Mouse (Mus musculus) gastrocnemius, adult 18-20 months (tissue): ENCODE results near the gene Hmgcr. TPM values are rescaled to one million over a fixed set of nuclear protein-coding genes. Genes with fewer than 3 reads are reported as not detected.

ENCODE experiments used
- DNase-seq: peaks from one replicate; pipeline ENCODE4 v3.0.0; 2021; ENCODE audit warnings: low spot score
- long read RNA-seq, 2 experiments: library from polyadenylated mRNA; stranded (forward); transcript quantifications; one replicate each; pipeline ENCODE4 v2.0.0; 2021
- total RNA-seq, 2 experiments: library from RNA; stranded (reverse); gene quantifications; 2 replicates each; pipeline ENCODE4 v1.2.3; 2021

The Hmgcr gene
- total RNA-seq, result 1 to 10 TPM; 3.5 to 5.1 TPM
- long read RNA-seq, experiment 1, full-length matches to known transcripts, result 1 of 1 reads
- long read RNA-seq, experiment 1, partial matches to known transcripts, result 0 of 1 reads
- long read RNA-seq, experiment 1, other reads (novel, unspliced or antisense), result 0 of 1 reads
- long read RNA-seq, experiment 2, full-length matches to known transcripts, result 3 of 4 reads
- long read RNA-seq, experiment 2, partial matches to known transcripts, result 0 of 4 reads
- long read RNA-seq, experiment 2, other reads (novel, unspliced or antisense), result 1 of 4 reads

GRCm38 (mm10) chr13:96670406-96671077 lies at the start of gene Hmgcr:
TSS of gene Hmgcr (minus strand) at chr13:96670936.
- peak; percentile 97 for DNase-seq

- DNase-seq, result no peak
Measured at GRCm38 (mm10) chr13:96720003-96720402, 49.3 kb upstream of the Hmgcr start.

GRCm38 (mm10) chr13:96717821-96718220 lies 47.1 kb upstream of the Hmgcr start:
- DNase-seq, result no peak

GRCm38 (mm10) chr13:96716311-96716710 lies 45.6 kb upstream of the Hmgcr start:
- no peak for DNase-seq

GRCm38 (mm10) chr13:96709269-96710233 lies 38.8 kb upstream of the Hmgcr start:
- DNase-seq, result no peak

GRCm38 (mm10) chr13:96702567-96703278 lies 32.0 kb upstream of the Hmgcr start:
- no peak for DNase-seq

- DNase-seq, result no peak
Measured at GRCm38 (mm10) chr13:96697805-96698586, 27.3 kb upstream of the Hmgcr start.

GRCm38 (mm10) chr13:96695428-96695827 lies 24.7 kb upstream of the Hmgcr start:
- DNase-seq, result no peak

- DNase-seq, result no peak
Measured at GRCm38 (mm10) chr13:96689901-96690300, 19.2 kb upstream of the Hmgcr start.

GRCm38 (mm10) chr13:96687261-96687660 lies 16.5 kb upstream of the Hmgcr start:
- no peak for DNase-seq

- no peak for DNase-seq
Measured at GRCm38 (mm10) chr13:96684779-96685178, 14.0 kb upstream of the Hmgcr start.

- DNase-seq, result no peak
Measured at GRCm38 (mm10) chr13:96681088-96681620, 10.4 kb upstream of the Hmgcr start.

GRCm38 (mm10) chr13:96680163-96681087 lies 9.7 kb upstream of the Hmgcr start:
- no peak for DNase-seq

GRCm38 (mm10) chr13:96678616-96679015 lies 7.9 kb upstream of the Hmgcr start:
- no peak for DNase-seq

GRCm38 (mm10) chr13:96677071-96677470 lies 6.3 kb upstream of the Hmgcr start:
- DNase-seq, result no peak

GRCm38 (mm10) chr13:96675756-96676155 lies 5.0 kb upstream of the Hmgcr start:
- no peak for DNase-seq

- DNase-seq, result no peak
Measured at GRCm38 (mm10) chr13:96673817-96674216, 3.1 kb upstream of the Hmgcr start.

- no peak for DNase-seq
Measured at GRCm38 (mm10) chr13:96672276-96672675, 1.5 kb upstream of the Hmgcr start.

- no peak for DNase-seq
Measured at GRCm38 (mm10) chr13:96671906-96672234, 1.1 kb upstream of the Hmgcr start.
